Mouse (Mus musculus) cerebellum, adult 2 months (tissue): ENCODE measurements around the gene Wdr31.

Experiments
- CTCF ChIP-seq: fragments of 200-500 bp; IDR thresholded peaks from 2 replicates; pipeline ENCODE4 v1.5.1; 2011; ENCODE audit warnings: low read depth, mild to moderate bottlenecking, control low read depth, low read length, moderate library complexity, borderline replicate concordance; ENCODE audit not compliant: insufficient read depth
- POLR2A ChIP-seq: fragments of 200-500 bp; IDR thresholded peaks from 2 replicates; pipeline ENCODE4 v1.6.1; 2011; ENCODE audit warnings: low read length, control low read depth, borderline replicate concordance; ENCODE audit not compliant: insufficient read depth

GRCm38 (mm10) chr4:62484928-62485327 lies 14.2 kb upstream of the Wdr31 start:
- TF ChIP-seq POLR2A (no peak), CTCF (no peak)
